11 mouse cellular contexts compared by ENCODE assay signal in genomic region chr4:119815793-119816161, GRCm38 (mm10).
A peak's percentile ranks its signal among the peaks of the same experiment; 100 is the strongest.
DNase-seq lines count a peak whose midpoint lies in the region; ATAC-seq and TF ChIP-seq lines count a peak whose summit lies in the region.
"Had no signal": no experiment of that assay in that cellular context is flagged by ENCODE, and none has a peak within 500 bp of the region (broad histone marks: within the 10 kb centered on the region; RNA-seq: fewer than 3 reads in every experiment).

No protein-coding gene starts in this region.

- no peak for DNase-seq in forebrain, embryonic 10.5 days (ENCODE audit: extremely low spot score, low spot score)
- DNase-seq in left cerebral cortex, adult 2 months (ENCODE audit: extremely low spot score in 1 of 2, low spot score in 2 of 2): no peak
- DNase-seq in left cerebral cortex, adult 9 months (ENCODE audit: low spot score in 2 of 2): no peak
- DNase-seq in midbrain, postnatal 0 days (ENCODE audit: low spot score): no peak
- DNase-seq in kidney, postnatal 14 days: no peak
- DNase-seq in cerebellum, postnatal 14 days: no peak
- DNase-seq: thymus, postnatal 4 days had no signal

- no peak for TF ChIP-seq CTCF in left cerebral cortex, adult 2 months (IDR thresholded peaks at IDR 0.05)
- TF ChIP-seq CTCF in midbrain, postnatal 0 days (IDR thresholded peaks at IDR 0.05): no peak

- H3K4me2 ChIP-seq in forebrain, embryonic 12.5 days: peak overlapping the region; percentile 86; the same call in 1 of the 2 replicates
- H3K4me2 ChIP-seq in forebrain, embryonic 16.5 days (ENCODE audit: low read length): peak overlapping the region; percentile 62
- H3K4me2 ChIP-seq in midbrain, postnatal 0 days (ENCODE audit: low read depth, low read length, poor library complexity, severe bottlenecking): peak overlapping the region; percentile 62

- no peak overlapping the region for H3K27ac ChIP-seq in forebrain, embryonic 12.5 days
- no peak overlapping the region for H3K27ac ChIP-seq in forebrain, embryonic 10.5 days
- peak overlapping the region; percentile 99 for H3K27ac ChIP-seq in left cerebral cortex, adult 2 months
- no peak overlapping the region for H3K27ac ChIP-seq in forebrain, embryonic 16.5 days (ENCODE audit: low read length)
- no peak overlapping the region for H3K27ac ChIP-seq in midbrain, postnatal 0 days (ENCODE audit: low read depth, low read length)
- H3K27ac ChIP-seq: embryonic facial prominence, embryonic 15.5 days; kidney, embryonic 15.5 days had no signal

- H3K36me3 ChIP-seq in forebrain, embryonic 12.5 days (replicated peaks): no peaks in the 10 kb centered on the region
- H3K36me3 ChIP-seq in forebrain, embryonic 10.5 days (replicated peaks): no peaks in the 10 kb centered on the region
- no peaks in the 10 kb centered on the region for H3K36me3 ChIP-seq in forebrain, embryonic 16.5 days (ENCODE audit: control insufficient read depth, insufficient read depth)
- H3K36me3 ChIP-seq in midbrain, postnatal 0 days (ENCODE audit: insufficient read depth, low read length): no peaks in the 10 kb centered on the region
- H3K36me3 ChIP-seq: embryonic facial prominence, embryonic 15.5 days; kidney, embryonic 15.5 days had no signal

- H3K4me1 ChIP-seq in forebrain, embryonic 12.5 days: peaks cover 44% of the 10 kb centered on the region
- H3K4me1 ChIP-seq in forebrain, embryonic 10.5 days: peaks cover 43% of the 10 kb centered on the region
- H3K4me1 ChIP-seq in forebrain, embryonic 16.5 days (replicated peaks; ENCODE audit: control insufficient read depth, insufficient read depth, low read length): peaks cover 37% of the 10 kb centered on the region
- H3K4me1 ChIP-seq in midbrain, postnatal 0 days (ENCODE audit: insufficient read depth, low read length): peaks cover 18% of the 10 kb centered on the region

- no peak overlapping the region for H3K4me3 ChIP-seq in forebrain, embryonic 12.5 days (replicated peaks)
- no peak overlapping the region for H3K4me3 ChIP-seq in forebrain, embryonic 10.5 days
- H3K4me3 ChIP-seq in left cerebral cortex, adult 2 months: peak overlapping the region; percentile 81
- H3K4me3 ChIP-seq in forebrain, embryonic 16.5 days (replicated peaks; ENCODE audit: low read length): peak overlapping the region; percentile 49
- H3K4me3 ChIP-seq in midbrain, postnatal 0 days (ENCODE audit: low read depth, low read length): peak overlapping the region; percentile 59

- intact Hi-C loops in left cerebral cortex, adult 2 months (cut with DNase I): loop anchor here (2.0 to 10.0 kb wide), 3 partner anchors 81 to 289 kb away; no protein-coding TSS in a partner anchor

- H3K9ac ChIP-seq in forebrain, embryonic 12.5 days: no peak overlapping the region
- H3K9ac ChIP-seq in forebrain, embryonic 16.5 days (replicated peaks; ENCODE audit: low read depth, low read length): no peak overlapping the region
- no peak overlapping the region for H3K9ac ChIP-seq in midbrain, postnatal 0 days (replicated peaks; ENCODE audit: low read length, poor library complexity, severe bottlenecking)
- H3K9ac ChIP-seq: embryonic facial prominence, embryonic 15.5 days had no signal

- ATAC-seq in forebrain, embryonic 12.5 days (ENCODE audit: low FRiP score): no peak
- ATAC-seq in forebrain, embryonic 16.5 days: no peak
- ATAC-seq in midbrain, postnatal 0 days (ENCODE audit: low FRiP score): no peak

- no peaks in the 10 kb centered on the region for H3K9me3 ChIP-seq in forebrain, embryonic 12.5 days
- no peaks in the 10 kb centered on the region for H3K9me3 ChIP-seq in forebrain, embryonic 10.5 days
- H3K9me3 ChIP-seq in forebrain, embryonic 16.5 days (ENCODE audit: control insufficient read depth, low read length): no peaks in the 10 kb centered on the region
- no peaks in the 10 kb centered on the region for H3K9me3 ChIP-seq in midbrain, postnatal 0 days (ENCODE audit: low read length)
- H3K9me3 ChIP-seq: embryonic facial prominence, embryonic 15.5 days; kidney, embryonic 15.5 days had no signal

- H3K27me3 ChIP-seq in forebrain, embryonic 12.5 days: peaks cover 29% of the 10 kb centered on the region
- H3K27me3 ChIP-seq in forebrain, embryonic 10.5 days (ENCODE audit: poor library complexity, severe bottlenecking): peaks cover 58% of the 10 kb centered on the region
- no peaks in the 10 kb centered on the region for H3K27me3 ChIP-seq in forebrain, embryonic 16.5 days (replicated peaks; ENCODE audit: control insufficient read depth, insufficient read depth, low read length)
- H3K27me3 ChIP-seq in midbrain, postnatal 0 days (ENCODE audit: insufficient read depth, low read length): no peaks in the 10 kb centered on the region

Comparison
In these comparisons a context has a peak if more than half of its experiments do, and no peak if none do; other contexts are left out.
1. H3K4me3 ChIP-seq: peak in left cerebral cortex, adult 2 months (single experiment), forebrain, embryonic 16.5 days (single experiment) and midbrain, postnatal 0 days (single experiment); none in forebrain, embryonic 12.5 days (single experiment) and forebrain, embryonic 10.5 days (single experiment).
2. Peak in every context shown above with its lines, with median percentiles within 50 percentile points of each other: H3K4me2 ChIP-seq.